Mouse (Mus musculus) ES-E14 (cell line): ENCODE measurements around the gene Rnf145.

Experiments used
- CHD2 ChIP-seq: IDR thresholded peaks from 2 replicates; pipeline ENCODE4 v1.6.1; 2014; ENCODE audit warnings: mild to moderate bottlenecking, low read depth, low read length, inconsistent platforms
- HCFC1 ChIP-seq: IDR thresholded peaks from 2 replicates; pipeline ENCODE4 v1.6.1; 2012; ENCODE audit warnings: low read length, inconsistent platforms, borderline replicate concordance; ENCODE audit not compliant: insufficient read depth
- ZC3H11A ChIP-seq: IDR thresholded peaks from 2 replicates; pipeline ENCODE4 v1.6.1; 2012; ENCODE audit warnings: low read depth, mild to moderate bottlenecking, inconsistent platforms, low read length, borderline replicate concordance
- ZNF384 ChIP-seq: IDR thresholded peaks from 2 replicates; pipeline ENCODE4 v1.6.1; 2012; ENCODE audit warnings: low read depth, low read length, inconsistent platforms

DNA sequence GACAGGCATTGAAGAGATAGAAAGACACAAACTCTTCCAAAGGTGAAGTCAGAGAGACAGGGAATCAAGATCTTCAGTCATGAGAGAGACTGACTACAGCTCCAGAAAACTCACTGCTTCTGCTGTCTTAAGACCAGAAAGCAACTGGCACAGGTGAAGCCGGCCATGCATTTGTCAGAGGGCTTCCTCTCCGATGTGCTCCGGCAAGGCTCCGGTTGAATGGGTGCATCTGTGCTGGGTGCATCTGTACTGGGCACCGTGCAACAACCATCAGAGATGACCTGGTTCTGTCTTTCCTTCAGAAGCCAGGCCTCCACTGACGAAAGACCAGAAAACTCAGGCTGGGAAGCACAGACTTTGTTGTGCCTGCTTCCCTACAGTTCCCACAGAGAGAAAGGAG is 38.5 kb upstream of the Rnf145 start:
- TF ChIP-seq ZNF384 (no peak), CHD2 (no peak), HCFC1 (no peak), ZC3H11A (no peak)
